Mouse (Mus musculus) midbrain, postnatal 0 days (tissue): Measurements from ENCODE around the gene Hdac2. TPM values are rescaled to one million over a fixed set of nuclear protein-coding genes. Genes with fewer than 3 reads are reported as not detected.

ENCODE experiments used
- ATAC-seq: fragments of 200-750 bp; cut with Nextera tagmentation; 2 replicates; pipeline ENCODE4 v1.8.0; 2017; ENCODE audit warnings: moderate number of reproducible peaks, mild to moderate bottlenecking, moderate TSS enrichment, moderate library complexity; ENCODE audit not compliant: low FRiP score
- DNase-seq: peaks from one replicate; pipeline ENCODE4 v3.0.0-alpha.2; 2015; ENCODE audit warnings: low spot score
- H3K27ac ChIP-seq: fragments of 300-500 bp; sonication (generic); 2 replicates; pipeline ENCODE4 v1.5.1; 2014; ENCODE audit warnings: low read depth, mild to moderate bottlenecking, low read length, mixed read lengths
- H3K27me3 ChIP-seq: fragments of 300-500 bp; sonication (generic); 2 replicates; pipeline ENCODE4 v1.6.1; 2014; ENCODE audit warnings: low read length, control low read depth, mixed read lengths; ENCODE audit not compliant: insufficient read depth
- H3K36me3 ChIP-seq: fragments of 300-500 bp; sonication (generic); 2 replicates; pipeline ENCODE4 v1.6.1; 2014; ENCODE audit warnings: low read length, control low read depth, mixed read lengths; ENCODE audit not compliant: insufficient read depth
- H3K4me1 ChIP-seq: fragments of 300-500 bp; sonication (generic); 2 replicates; pipeline ENCODE4 v1.6.1; 2014; ENCODE audit warnings: mild to moderate bottlenecking, control low read depth, antibody characterized with exemption, low read length, mixed read lengths; ENCODE audit not compliant: insufficient read depth
- H3K4me2 ChIP-seq: fragments of 300-500 bp; sonication (generic); 2 replicates; pipeline ENCODE4 v1.6.1; 2014; ENCODE audit warnings: low read depth, mild to moderate bottlenecking, low read length, mixed read lengths; ENCODE audit not compliant: poor library complexity, severe bottlenecking
- H3K4me3 ChIP-seq: fragments of 300-500 bp; sonication (generic); 2 replicates; pipeline ENCODE4 v1.5.1; 2014; ENCODE audit warnings: low read depth, mild to moderate bottlenecking, low read length, moderate library complexity
- H3K9ac ChIP-seq: fragments of 300-500 bp; sonication (generic); replicated peaks from 2 replicates; pipeline ENCODE4 v1.6.1; 2014; ENCODE audit warnings: mild to moderate bottlenecking, low read length, moderate library complexity, mixed read lengths; ENCODE audit not compliant: poor library complexity, severe bottlenecking
- H3K9me3 ChIP-seq: fragments of 300-500 bp; sonication (generic); 2 replicates; pipeline ENCODE4 v1.6.1; 2016; ENCODE audit warnings: low read length, control low read depth
- CTCF ChIP-seq: IDR thresholded peaks from 2 replicates; pipeline ENCODE4 v1.5.1; 2016; ENCODE audit warnings: antibody characterized with exemption, mild to moderate bottlenecking
- WGBS: fragments of 180-500 bp; shearing (Covaris S2); extraction: QIAGEN DNeasy Blood & Tissue Kit; methylation state at CpG from one replicate; pipeline ENCODE4 v1.1.7; 2014; 5-methylcytosine and 5-hydroxymethylcytosine counted together
- polyA plus RNA-seq: library from polyadenylated mRNA; unstranded; fragments of >200 nt; fragmentation: Nextera tagmentation; extraction: Ambion mirVana; gene quantifications from 2 replicates; pipeline ENCODE4 v1.2.1, GENCODE M21; 2015
- total RNA-seq: library from RNA; depleted of rRNA; stranded (reverse); fragments of >200 nt; gene quantifications from 2 replicates; pipeline ENCODE4 v1.2.3, GENCODE M21; 2014; rRNA removed

Hdac2 gene
- total and polyA plus RNA-seq, 2 experiments from 2014 or later = 153 to 208 TPM

DNA sequence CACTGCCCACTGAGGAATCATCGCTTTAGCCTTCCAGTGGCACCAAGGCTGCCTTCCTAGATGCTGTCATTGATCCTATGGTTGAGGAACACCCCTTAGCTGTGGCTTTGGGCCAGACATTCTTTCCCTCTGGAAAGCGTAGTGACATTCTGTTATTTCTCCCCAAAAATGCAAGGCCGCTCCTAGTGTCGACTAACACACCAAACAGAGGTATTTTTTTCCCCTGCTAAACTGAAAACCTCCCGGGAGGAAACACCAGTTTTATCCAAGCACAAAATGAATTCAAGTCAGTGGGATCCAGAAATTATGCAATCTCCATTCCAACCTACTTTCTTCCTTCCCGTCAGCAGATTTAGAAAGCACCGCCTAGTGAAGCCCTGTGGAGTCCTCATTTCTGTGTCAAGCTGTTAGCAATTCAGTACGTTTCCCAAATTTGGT lies 73.3 kb downstream of the Hdac2 start:
- H3K9me3 ChIP-seq = no peaks in the 10 kb centered on the region
- DNase-seq = peak; percentile 50
- 0 out of 2 replicates have a peak overlapping the region, but pooled peaks have one; percentile 21 for H3K27ac ChIP-seq
- H3K4me3 ChIP-seq = no peak overlapping the region
- WGBS = 71% methylated on average over 8 of the region's 8 CpGs
- no peak overlapping the region for H3K4me2 ChIP-seq
- no peaks in the 10 kb centered on the region for H3K4me1 ChIP-seq
- no peaks in the 10 kb centered on the region for H3K36me3 ChIP-seq
- no peak for ATAC-seq
- no peaks in the 10 kb centered on the region for H3K27me3 ChIP-seq
- no peak overlapping the region for H3K9ac ChIP-seq
- no peak for TF ChIP-seq CTCF

Other genes starting within 250 kb of the Hdac2 start
- 488 and 535 TPM in 2 replicates for gene Marcks, start 164.4 kb downstream of the Hdac2 start, total RNA-seq
- 230 and 265 TPM in 2 replicates for gene Marcks, start 164.4 kb downstream of the Hdac2 start, polyA plus RNA-seq